Mouse (Mus musculus) mature B cell (primary cell): ENCODE data around the gene 1700001L19Rik.
"Not testable (repeated sequence)": the region's sequence is repeated elsewhere in the genome, so short reads cannot be mapped to it uniquely, and the experiment has no call there.

Source experiments
- in situ Hi-C: fragments of 300-500 bp; cut with MboI; formaldehyde crosslinking; loops from 2 replicates; pipeline ENCODE4 v1.14.3; 2019

1700001L19Rik gene

DNA sequence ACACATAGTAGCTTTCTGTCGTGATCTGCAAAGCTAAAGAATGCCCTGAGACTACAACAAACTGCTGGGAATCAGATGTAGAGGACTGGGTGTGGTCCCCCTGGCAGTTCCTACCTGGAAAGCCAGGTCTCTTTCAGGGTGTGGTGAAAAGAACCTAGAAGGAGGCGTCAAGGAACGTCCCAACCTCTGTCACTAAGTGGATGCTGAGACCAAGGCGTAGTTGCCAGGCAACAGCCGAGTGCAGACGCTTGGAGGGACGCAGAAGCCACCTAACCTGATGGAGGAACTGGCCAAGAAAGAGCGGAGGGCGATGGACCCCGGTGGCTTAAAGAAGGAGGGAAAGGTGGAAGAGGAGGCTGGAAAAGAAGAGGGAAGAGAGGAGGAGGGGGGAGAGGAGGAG is at the start of gene 1700001L19Rik:
1700001L19Rik (plus strand) TSS at position 223 of the 400 bp plus-strand sequence.
- in situ Hi-C loops = no loop called here

DNA sequence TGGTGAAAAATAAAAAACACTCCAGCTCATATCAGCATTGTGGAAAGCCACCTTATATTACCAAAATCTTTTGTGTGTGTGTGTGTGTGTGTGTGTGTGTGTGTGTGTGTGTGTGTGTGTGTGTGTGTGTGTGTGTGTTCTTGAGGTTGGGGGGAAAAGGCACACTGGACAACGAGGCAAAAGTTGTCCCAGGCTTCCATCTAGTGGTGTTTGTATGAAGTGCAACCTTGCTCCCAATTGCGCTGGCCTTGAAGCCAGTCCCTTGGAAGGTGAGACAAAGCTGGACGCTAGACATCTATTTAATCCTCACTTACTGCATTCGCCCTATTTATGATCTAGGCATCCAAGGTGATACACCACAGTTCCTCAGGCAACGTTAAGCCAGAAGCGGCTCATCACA is 43.8 kb upstream of the 1700001L19Rik start:
- in situ Hi-C loops = not testable (repeated sequence)

DNA sequence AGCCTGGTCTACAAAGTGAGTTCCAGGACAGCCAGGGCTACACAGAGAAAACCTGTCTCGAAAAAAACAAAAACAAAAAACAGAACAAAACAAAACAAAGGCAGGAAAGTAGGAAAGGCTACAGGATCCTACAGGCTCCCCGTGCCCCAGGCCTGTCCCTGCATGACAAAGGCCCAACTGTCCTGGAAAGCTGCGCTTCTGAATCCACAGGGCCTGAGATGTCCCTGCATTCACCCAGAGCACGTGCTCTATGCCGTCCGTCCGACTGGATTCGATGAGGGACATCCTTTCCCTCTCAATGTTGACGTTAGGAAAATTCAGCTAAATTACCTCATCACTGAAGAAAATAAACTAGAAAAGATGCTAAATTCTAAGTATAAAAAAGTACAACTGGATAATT is 29.1 kb upstream of the 1700001L19Rik start:
- in situ Hi-C loops = no loop called here

DNA sequence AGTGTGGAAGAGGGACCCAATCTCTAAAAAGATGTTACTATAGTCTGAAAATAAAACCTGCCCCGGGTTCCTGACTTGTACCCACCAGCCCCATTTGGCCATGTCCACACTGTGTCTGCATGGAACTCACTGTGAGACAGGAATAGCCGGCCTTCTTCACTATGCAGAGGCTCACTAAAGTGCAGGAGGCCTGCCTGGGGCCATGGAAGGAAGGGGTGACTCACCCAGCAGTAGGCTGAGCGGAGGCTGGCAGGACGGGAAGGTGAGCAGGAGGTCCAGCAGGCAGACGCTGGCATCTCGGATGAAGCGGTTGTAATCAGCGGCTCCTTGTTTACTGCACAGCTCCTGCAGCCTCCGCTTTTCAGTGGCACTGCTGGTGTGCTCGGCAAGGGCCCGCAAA is 28.7 kb upstream of the 1700001L19Rik start:
- in situ Hi-C loops = no loop called here

DNA sequence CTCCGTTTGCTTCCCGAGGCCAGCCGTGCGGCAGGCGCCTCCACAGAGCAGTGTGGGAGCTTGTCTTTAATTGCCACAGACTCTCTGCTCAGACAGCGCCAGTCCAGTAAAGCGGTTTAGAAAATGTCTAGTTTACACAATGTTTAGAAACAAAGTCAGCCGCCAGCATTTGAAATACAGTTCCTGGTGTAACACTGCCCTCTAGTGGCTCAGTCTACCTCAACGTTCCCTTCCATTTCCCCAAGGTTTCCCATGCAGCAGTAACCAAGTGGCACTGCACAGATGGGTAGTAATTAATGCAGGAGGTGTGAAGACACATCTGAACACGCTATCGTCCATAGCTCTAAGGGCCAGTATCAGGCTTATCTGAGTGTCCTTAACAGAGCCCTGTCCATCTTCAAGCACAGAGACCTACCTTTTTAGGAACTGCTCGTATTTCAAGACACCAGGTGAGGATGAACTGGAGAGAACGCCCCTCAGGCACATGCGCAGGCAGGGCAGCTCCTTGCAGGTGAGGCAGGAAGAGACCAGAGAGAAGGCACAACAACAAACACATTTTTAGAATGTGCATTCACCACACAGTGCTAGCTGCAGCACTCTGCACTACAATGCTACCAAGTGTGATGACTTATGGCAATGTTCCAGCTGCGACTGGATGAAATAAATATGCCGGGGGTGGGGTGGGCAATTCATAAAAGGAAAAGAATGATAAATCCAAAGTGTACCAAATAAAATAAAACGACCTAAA is 27.5 kb upstream of the 1700001L19Rik start:
- in situ Hi-C loops = no loop called here

DNA sequence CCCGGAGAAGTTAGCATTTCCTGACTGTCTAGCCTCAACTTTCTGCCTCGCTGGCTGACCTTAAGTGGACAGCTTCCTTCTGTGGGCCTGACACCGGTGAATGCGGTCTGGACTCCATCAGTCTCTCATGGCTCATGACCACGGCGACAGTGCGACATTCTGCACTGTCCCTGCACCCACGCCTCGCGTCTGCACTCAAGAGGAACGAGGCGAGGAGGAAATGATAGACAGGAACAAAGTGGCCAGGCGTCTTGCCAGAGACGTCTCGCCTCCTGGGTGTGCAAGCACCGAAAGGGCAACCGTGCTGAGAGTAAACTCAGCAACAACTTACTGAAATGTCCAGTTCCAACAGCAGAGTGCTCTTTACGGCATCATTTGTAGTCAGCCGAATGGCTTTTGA is 25.0 kb upstream of the 1700001L19Rik start:
- in situ Hi-C loops = no loop called here

DNA sequence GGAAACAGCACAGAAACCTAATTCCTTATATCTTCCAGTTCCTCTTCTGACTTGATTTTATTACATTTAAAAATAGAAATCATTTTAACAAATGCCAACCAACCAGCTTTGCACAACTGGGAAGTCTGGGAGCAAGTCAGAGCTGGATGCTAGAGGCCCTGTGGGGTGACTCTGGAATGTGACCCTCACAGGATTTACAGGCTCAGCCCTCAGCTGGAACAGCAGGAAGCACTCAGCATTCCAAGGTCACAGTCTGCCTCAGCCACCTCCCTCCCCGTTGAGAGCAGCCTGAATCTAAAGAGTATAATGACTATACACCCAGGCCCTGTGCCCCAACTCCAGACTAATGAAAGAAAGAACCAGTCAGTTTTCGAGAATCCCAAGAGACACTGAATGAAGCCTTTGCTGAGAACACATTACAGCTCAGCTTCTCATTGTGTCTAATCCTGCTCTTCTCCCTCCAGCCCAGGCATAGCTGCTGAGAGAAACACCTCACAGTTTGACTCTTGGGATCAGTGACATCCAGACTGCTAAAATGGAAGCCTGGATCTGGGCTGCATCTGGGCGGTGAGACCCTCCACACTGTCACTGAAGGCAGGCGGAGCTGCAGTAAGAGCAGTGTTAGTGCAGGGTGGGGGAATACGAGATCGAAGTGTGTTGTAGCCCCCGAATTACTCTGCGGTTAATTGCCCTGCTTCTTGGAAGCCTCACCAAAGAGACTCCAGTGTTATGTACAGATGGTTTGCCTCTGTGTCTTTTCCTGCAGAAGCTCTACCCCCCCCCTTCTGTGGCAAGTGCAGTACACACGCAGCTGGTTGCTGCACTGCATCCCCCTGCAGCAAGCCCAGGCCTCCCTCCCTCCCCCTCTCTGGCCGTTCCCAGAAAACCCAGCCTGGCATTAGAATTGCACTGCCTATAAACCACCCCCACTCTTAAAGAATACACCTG is 24.0 kb upstream of the 1700001L19Rik start:
- in situ Hi-C loops = no loop called here

DNA sequence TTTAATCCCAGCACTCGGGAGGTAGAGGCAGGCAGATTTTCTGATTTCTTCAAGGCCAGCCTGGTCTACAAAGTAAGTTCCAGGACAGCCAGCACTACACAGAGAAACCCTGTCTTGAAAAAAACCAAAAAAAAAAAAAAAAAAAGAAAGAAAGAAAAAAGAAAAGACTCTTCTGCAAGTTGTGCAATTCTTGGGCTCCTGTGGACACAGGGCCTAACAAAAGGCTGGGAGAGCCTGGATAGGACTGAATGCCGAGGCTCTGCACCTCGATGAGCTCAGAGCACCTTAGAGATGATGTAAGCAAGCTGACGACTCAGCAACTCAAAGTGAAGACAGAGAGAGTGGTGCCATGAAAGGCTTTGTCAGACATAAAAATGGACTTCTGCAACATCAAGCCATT is 22.8 kb upstream of the 1700001L19Rik start:
- in situ Hi-C loops = no loop called here

DNA sequence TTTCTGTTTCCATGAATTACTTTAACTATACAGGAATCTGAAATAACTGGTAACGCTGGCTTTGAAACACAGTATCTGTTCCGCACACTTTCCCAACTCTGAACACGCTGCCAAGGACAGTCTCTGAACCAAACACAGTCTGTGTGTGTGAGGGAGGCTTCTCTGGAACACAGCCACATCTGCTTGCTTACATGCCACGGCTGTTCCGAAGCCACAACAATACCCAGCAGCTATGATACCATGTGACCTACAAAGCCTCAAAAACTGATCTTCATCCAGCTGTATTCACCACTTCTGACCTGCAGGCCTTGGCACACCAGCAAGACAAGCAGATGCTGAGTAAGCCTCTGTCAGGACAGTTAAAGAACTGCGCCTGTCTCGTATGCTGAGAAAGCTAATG is 19.3 kb upstream of the 1700001L19Rik start:
- in situ Hi-C loops = no loop called here

DNA sequence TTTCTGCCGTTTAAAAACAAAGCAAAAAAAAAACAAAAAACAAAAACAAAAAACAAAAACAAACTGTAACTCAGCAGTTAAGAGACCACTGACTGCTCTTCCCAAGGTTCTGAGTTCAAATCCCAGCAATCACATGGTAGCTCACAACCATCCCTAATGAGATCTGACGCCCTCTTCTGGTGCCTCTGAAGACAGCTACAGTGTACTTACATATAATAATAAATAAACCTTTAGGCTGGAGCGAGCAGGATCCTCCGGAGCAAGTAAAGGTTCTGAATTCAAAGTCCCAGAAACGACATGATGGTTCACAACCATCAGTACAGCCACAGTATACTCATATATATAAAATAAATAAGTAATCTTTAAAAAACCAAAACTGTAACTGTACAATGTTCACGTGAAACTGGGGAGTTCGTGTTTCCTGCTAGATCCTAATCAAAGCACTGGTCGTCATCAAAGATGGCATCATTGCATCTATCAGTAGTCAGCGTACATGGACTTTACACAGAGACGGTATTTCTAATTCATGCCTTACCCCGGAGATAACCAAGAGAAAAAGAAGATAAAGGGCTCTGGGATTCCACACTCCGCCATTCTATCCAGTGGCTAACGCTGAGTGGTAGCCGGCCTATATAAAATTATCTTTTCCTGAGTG is 16.0 kb upstream of the 1700001L19Rik start:
- in situ Hi-C loops = no loop called here

DNA sequence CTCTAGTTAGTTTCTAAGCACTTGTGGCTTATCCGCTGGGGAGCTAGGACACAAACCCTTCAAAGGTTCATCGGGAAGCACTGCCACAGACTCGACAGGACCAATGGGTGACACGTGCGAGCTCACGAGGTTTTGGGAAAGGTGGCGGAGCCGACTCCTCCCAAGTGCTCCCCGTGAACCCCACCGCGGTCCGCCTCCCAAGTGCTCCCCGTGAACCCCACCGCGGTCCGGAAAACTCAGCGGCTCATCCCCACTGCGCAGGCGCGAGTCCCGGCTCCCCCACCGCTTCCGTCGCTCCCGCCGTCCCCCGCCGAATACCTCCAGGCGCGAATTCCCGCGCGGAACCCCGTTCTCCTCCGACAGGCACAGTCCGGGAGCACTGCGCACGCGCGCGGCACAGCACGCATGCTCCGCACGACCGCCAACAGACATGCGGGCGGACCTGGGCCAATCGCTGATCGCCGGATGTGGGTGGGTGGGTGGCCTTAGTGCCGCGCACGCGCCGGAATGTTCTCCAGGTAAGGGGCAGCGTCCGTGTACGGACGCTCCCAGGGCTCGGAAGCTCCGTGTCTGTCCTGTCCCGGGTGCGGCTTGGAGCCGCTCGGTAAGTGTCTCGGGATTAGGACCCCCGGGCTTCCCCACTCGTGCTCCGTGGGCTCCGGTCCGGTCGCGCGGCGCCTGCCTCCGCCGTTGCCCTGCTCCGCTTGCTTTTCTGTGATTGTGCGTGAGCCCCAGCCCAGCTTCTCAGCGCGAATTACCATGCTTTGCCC is 15.3 kb upstream of the 1700001L19Rik start, which contains the start of the genes Mtrr and Fastkd3:
Mtrr (minus strand) TSS at position 403 of the 770 bp plus-strand sequence.
Fastkd3 (plus strand) TSS at position 488 of the 770 bp plus-strand sequence.
- in situ Hi-C loops = no loop called here

DNA sequence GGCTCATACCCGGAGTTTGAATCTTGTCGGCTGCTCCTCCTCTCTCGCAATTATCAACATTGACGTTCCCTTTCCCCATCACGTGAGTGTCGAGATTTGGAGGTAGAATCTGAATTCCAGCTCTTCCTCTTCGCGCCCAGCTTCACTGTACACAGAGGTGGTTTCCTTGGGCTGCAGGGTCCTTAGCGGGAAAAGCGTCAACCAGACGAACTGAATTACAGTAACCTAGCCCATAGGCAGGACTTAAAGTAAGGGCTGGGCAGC is 14.8 kb upstream of the 1700001L19Rik start:
- in situ Hi-C loops = no loop called here

DNA sequence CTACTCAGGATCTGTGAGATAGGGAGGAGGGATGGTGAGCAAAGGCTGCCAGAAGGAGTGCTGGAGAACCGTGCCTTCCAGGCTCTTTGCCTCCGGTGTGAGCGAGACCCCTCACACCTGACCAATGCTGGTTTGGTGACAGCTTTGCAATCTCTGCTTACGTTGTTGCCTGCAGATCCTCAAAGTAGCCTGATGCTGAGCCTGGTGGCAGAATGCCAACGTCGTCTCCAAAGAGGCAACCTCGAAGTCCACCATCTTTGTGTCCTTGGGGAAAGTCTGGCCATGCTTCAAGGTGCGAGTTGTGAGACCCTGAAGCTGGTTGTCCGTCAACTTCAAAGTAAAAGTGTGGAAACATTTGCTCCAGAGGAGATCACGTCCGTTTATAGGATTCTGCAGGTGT is 13.3 kb upstream of the 1700001L19Rik start:
- in situ Hi-C loops = no loop called here

DNA sequence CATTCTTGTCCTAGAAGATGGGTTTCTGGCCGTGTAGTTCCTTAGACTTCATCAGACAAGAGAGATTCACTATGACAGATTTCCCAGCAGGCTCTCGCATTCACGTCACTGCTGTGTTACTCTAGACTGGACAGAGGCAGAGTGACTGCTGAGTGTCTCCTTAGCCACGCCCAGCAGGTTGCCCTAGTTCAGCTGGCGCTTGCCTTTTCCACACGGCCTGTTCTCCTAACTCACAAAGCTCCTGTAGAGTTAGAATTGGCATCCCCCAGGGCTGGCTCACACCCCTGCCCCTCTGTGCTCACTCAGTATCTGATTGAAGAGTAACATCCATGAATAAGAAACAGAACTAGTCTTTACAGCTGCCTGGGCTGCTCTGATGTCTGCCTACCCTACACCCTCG is 11.8 kb upstream of the 1700001L19Rik start:
- in situ Hi-C loops = no loop called here

DNA sequence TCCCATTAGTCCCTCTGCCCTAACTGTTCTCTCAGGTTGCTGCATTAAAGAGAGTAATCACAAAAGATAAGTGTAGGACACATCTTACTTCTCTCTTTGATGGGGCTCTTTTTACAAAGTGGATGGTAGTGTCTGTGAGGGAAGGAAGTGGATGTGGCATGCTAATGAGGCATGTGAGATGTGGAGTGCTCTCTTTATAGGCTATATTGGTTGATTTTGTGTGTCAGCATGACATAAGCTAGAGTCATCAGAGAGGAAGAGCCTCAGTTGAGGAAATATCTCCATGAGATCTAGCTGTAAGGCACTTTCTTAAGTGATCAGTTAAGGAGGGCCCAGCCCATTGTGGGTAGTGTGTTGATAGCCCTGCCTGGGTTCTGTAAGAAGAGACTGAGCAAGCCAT is 8.9 kb upstream of the 1700001L19Rik start:
- in situ Hi-C loops = no loop called here

DNA sequence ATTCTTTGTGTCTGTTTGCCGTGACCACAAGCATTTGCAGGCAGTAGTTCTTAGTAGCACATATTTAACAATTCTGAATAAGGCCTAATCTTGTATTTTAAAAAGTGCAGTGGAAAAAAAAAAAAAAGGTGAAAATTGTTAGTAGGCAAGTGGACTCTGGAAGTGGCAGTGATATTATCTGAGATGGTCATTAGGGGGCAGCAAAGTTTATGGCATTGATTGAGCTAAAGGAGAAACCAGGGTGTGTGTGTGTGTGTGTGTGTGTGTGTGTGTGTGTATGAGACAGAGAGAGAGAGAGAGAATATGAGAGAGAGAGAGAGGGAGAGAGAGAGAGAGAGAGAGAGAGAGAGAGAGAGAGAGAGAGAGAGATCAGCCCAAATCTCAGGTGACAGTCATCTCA is 3.4 kb upstream of the 1700001L19Rik start:
- in situ Hi-C loops = no loop called here

DNA sequence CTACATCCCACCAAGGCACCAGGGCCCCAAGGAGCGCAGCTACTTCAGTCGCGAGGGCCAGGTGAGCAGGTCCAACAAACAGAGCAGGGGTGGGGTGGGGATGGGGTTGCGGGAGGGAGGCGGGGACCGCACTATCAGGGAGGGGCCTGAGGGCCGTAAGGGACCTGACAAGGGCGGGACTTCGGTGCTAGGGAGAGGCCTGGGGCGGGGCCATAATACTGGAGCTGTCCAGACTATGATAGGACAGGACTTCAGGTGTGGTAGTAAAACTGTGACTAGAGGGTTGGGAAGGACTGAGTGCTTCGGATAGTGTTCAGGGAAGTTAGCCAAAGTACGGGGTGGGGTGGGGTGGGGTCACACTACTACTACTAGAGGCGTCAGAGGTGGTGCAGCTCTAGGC is 446 bp downstream of the 1700001L19Rik start:
- in situ Hi-C loops = no loop called here

DNA sequence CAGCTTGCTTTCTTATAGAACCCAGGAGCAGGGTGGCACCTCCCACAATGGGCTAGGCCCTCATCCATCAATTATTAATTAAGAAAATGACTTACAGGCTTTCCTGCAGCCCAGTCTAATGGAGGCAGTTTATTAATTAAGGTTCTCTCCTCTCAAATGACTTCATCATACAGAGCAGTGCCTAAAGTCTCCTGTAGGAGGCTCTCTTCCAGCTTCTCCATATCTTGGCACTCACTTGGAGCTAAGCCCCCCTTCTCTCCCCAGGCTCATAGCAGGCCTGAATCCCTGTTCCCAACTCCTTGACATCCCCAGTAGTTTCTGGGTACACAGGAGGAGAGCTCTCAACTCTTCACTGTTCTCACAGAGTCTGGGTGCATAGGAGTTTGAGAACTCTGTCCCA is 1.7 kb downstream of the 1700001L19Rik start:
- in situ Hi-C loops = no loop called here

DNA sequence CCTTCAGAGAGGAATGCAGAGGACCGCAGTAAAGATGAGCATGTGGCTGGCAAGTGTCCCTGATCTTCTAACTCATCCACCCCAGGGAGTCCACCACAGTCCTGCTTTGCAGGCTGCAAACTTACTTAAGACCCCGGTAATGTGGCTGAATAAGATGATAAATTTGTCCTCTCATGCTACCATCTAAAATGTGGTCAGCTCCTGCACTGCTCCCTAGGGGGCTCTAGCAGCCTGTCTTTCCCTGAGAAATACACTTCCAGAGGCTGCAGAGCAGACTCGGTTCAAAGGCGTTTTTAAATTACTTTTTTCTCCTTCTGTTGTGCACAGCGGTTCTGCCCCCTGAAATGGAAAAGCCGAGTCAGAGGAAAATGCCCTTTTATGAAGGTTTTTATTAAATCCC is 4.0 kb downstream of the 1700001L19Rik start:
- in situ Hi-C loops = no loop called here

DNA sequence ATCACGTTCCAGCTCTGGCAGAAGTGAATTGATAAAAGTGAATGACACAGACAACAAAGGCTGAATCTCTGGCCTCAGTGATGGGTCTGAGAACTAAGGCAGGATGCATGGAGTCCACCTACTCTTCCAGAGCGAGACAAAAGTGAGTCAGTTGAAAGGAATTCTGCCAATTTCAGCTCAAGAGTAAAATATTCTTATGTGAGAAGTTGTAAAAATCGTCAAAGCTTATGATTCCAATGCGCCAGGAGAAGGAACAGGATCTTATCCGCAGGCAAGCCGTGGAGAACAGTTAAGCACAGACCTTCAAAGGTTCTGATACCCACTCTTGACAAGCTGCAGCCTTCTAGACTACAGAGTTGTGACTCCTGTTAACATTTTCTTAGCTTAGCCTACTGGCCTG is 5.9 kb downstream of the 1700001L19Rik start:
- in situ Hi-C loops = no loop called here

DNA sequence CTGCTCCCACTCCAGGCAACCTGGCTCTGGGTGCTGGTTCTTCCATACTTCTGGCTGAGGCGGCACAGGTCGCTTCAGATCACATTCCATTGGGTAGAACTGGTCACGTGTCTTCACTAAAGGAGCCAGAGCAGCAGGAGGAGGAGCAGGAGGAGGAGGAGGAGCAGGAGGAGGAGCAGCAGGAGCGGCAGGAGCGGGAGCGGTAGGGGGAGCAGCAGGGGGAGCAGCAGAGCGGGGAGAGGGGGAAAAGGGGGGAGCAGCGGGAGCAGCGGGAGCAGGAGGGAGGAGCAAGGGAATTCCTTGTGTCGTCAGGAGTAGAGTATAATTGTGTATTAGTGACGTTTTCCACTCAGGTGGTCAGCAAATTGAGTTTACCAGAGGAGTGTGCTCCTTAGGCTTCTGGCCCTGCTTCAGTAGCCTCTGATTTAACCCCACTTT is 8.5 kb downstream of the 1700001L19Rik start:
- in situ Hi-C loops = no loop called here
